Mouse (Mus musculus): ENCODE data around the gene Tmem117.

Tmem117 gene

GRCm38 (mm10) chr15:95145118-95145517, 516.1 kb downstream of the Tmem117 start:
- DNase-seq (ENCODE audit: low read depth), result no peak

All from c-Kit-positive CD71-positive TER-119-negative erythroid progenitor cells, embryonic 14.5 days (primary cell).